Mouse (Mus musculus) thymus, adult 2 months (tissue): Measurements from ENCODE around the gene Dbt.

Source experiments
- CTCF ChIP-seq: fragments of 200-500 bp; IDR thresholded peaks from 2 replicates; pipeline ENCODE4 v1.5.1; 2012; ENCODE audit warnings: mild to moderate bottlenecking, control low read depth, low read length, moderate library complexity, borderline replicate concordance; ENCODE audit not compliant: control insufficient read depth, poor library complexity, insufficient read depth; ENCODE audit errors: extremely low read depth
- POLR2A ChIP-seq: fragments of 200-500 bp; IDR thresholded peaks from 2 replicates; pipeline ENCODE4 v1.6.1; 2012; ENCODE audit warnings: mild to moderate bottlenecking, low read length, control low read depth, moderate library complexity; ENCODE audit not compliant: control insufficient read depth, poor library complexity, insufficient read depth; ENCODE audit errors: extremely low read depth

DNA sequence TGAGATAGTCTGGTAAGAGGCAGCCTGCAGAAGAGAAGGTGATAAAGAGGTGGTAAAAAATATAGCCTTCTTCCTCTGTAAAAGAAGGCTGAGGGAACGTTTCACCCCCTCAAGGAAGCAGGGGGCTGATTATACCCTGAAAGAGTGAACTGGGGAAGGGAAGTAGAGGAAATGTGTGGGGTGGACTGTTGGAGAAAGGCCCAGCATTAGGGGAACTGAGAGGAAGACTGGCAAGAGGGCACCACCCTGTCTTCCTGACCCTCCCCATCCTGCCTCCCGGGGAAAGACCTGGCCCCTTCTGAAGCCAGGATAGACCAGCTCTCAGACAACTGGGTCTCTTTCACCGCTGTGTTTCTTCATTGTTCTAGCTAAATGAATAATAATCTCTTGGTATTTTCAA is 29.7 kb downstream of the Dbt start:
- TF ChIP-seq CTCF (no peak), POLR2A (no peak)
